24 mouse cellular contexts compared by ENCODE assay signal in the genomic region with DNA sequence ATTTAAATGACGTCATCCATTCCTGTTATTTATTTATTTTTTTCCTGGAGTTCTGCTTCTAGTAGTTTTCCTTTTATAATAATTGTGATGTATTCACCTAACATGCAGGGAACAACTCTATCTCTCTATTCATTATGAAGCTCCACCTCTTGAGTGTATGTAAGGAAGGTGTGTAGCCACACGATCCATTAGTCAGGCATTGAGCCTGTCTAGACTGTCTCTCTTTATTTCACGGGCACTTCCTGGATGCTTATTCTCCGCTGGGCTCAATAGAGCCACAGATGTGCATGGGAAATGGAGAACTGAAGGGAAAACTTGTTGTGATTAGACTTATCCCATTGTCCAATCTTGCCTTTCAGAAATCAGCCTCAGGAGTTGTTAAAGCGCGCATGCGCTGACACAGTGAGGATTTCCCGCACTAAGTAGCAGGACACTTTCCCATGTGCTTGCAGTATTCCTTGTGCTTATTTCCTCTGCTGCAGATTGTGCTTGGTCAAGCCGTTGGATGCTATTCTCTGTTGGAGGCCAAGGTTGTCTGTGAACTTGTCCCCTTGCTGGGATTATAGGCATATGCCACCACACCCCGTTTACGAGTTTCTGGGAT.
DNase-seq lines count a peak whose midpoint lies in the region; ATAC-seq and TF ChIP-seq lines count a peak whose summit lies in the region.
"Had no signal": no experiment of that assay in that cellular context is flagged by ENCODE, and none has a peak within 500 bp of the region (broad histone marks: within the 10 kb centered on the region; RNA-seq: fewer than 3 reads in every experiment).

No protein-coding gene starts in this region.

- peaks cover 18% of the 10 kb centered on the region for H3K4me1 ChIP-seq in midbrain, embryonic 12.5 days
- H3K4me1 ChIP-seq in midbrain, embryonic 15.5 days = no peaks in the 10 kb centered on the region
- H3K4me1 ChIP-seq in neural tube, embryonic 15.5 days = no peaks in the 10 kb centered on the region
- no peaks in the 10 kb centered on the region for H3K4me1 ChIP-seq in hindbrain, embryonic 16.5 days (ENCODE audit: control insufficient read depth, insufficient read depth, low read depth, low read length)
- H3K4me1 ChIP-seq: heart, embryonic 15.5 days had no signal

- no peaks in the 10 kb centered on the region for H3K36me3 ChIP-seq in midbrain, embryonic 12.5 days
- H3K36me3 ChIP-seq in midbrain, embryonic 15.5 days (replicated peaks) = no peaks in the 10 kb centered on the region
- no peaks in the 10 kb centered on the region for H3K36me3 ChIP-seq in neural tube, embryonic 15.5 days
- H3K36me3 ChIP-seq in hindbrain, embryonic 16.5 days (ENCODE audit: control insufficient read depth, insufficient read depth, low read length) = no peaks in the 10 kb centered on the region
- H3K36me3 ChIP-seq: forebrain, embryonic 10.5 days; heart, embryonic 12.5 days; heart, embryonic 15.5 days; hindbrain, embryonic 10.5 days; hindbrain, embryonic 13.5 days had no signal

- no peak overlapping the region for H3K27ac ChIP-seq in midbrain, embryonic 12.5 days (replicated peaks)
- H3K27ac ChIP-seq in midbrain, embryonic 15.5 days = no peak overlapping the region
- no peak overlapping the region for H3K27ac ChIP-seq in neural tube, embryonic 15.5 days (replicated peaks)
- H3K27ac ChIP-seq in hindbrain, embryonic 16.5 days (ENCODE audit: low read depth, low read length) = no peak overlapping the region
- H3K27ac ChIP-seq: forebrain, embryonic 10.5 days; forebrain, embryonic 13.5 days; heart, embryonic 15.5 days; hindbrain, embryonic 10.5 days; hindbrain, embryonic 13.5 days; hindbrain, postnatal 0 days had no signal

- WGBS in midbrain, embryonic 12.5 days = 58% methylated on average over 11 of the region's 11 CpGs
- 43% methylated on average over 11 of the region's 11 CpGs for WGBS in midbrain, embryonic 15.5 days
- WGBS in neural tube, embryonic 15.5 days = 78% methylated on average over 11 of the region's 11 CpGs
- WGBS in hindbrain, embryonic 16.5 days = 75% methylated on average over 11 of the region's 11 CpGs

- DNase-seq in brain, embryonic 14.5 days (ENCODE audit: low read depth) = peak; percentile 41
- no peak for DNase-seq in spleen, adult 12 weeks (ENCODE audit: low spot score)
- DNase-seq: adrenal gland, adult 2 months; adrenal gland, postnatal 14 days; cerebellum, adult 11-12 months; cerebellum, adult 9-10 months; cerebellum, postnatal 14 days; forebrain, postnatal 0 days; gastrocnemius, postnatal 25 days; heart, adult 18-20 months; heart, postnatal 10 days; heart, postnatal 36 days had no signal

- H3K9ac ChIP-seq in midbrain, embryonic 12.5 days (replicated peaks) = no peak overlapping the region
- no peak overlapping the region for H3K9ac ChIP-seq in midbrain, embryonic 15.5 days
- H3K9ac ChIP-seq in neural tube, embryonic 15.5 days (replicated peaks) = no peak overlapping the region
- H3K9ac ChIP-seq in hindbrain, embryonic 16.5 days (ENCODE audit: low read depth, low read length) = no peak overlapping the region
- H3K9ac ChIP-seq: forebrain, embryonic 13.5 days; forebrain, postnatal 0 days; heart, embryonic 12.5 days; heart, embryonic 15.5 days; hindbrain, embryonic 13.5 days had no signal

- H3K9me3 ChIP-seq in midbrain, embryonic 12.5 days = no peaks in the 10 kb centered on the region
- no peaks in the 10 kb centered on the region for H3K9me3 ChIP-seq in midbrain, embryonic 15.5 days
- H3K9me3 ChIP-seq in neural tube, embryonic 15.5 days (replicated peaks) = no peaks in the 10 kb centered on the region
- no peaks in the 10 kb centered on the region for H3K9me3 ChIP-seq in hindbrain, embryonic 16.5 days (ENCODE audit: control insufficient read depth, low read length)
- H3K9me3 ChIP-seq: forebrain, embryonic 10.5 days; forebrain, embryonic 13.5 days; heart, embryonic 12.5 days; heart, embryonic 15.5 days; hindbrain, embryonic 10.5 days; hindbrain, embryonic 13.5 days had no signal

- ATAC-seq in midbrain, embryonic 12.5 days (ENCODE audit: low FRiP score, low read depth) = 0 out of 2 replicates have a peak, but pooled peaks have one; percentile 38
- ATAC-seq in midbrain, embryonic 15.5 days (replicated peaks) = peak; percentile 69
- no peak for ATAC-seq in neural tube, embryonic 15.5 days (ENCODE audit: low FRiP score)
- ATAC-seq in hindbrain, embryonic 16.5 days = no peak
- ATAC-seq: CD4-positive, CD25-positive, alpha-beta regulatory T cell, adult 4 months; forebrain, embryonic 13.5 days; forebrain, postnatal 0 days; hindbrain, postnatal 0 days had no signal

- H3K4me3 ChIP-seq in midbrain, embryonic 12.5 days = no peak overlapping the region
- no peak overlapping the region; the same call in 1 of the 2 replicates for H3K4me3 ChIP-seq in midbrain, embryonic 15.5 days
- no peak overlapping the region for H3K4me3 ChIP-seq in neural tube, embryonic 15.5 days (replicated peaks)
- H3K4me3 ChIP-seq in hindbrain, embryonic 16.5 days (ENCODE audit: low read length) = no peak overlapping the region
- H3K4me3 ChIP-seq: forebrain, embryonic 10.5 days; forebrain, embryonic 13.5 days; heart, embryonic 12.5 days; heart, embryonic 15.5 days; hindbrain, embryonic 10.5 days; hindbrain, embryonic 13.5 days had no signal

- no peak overlapping the region; the same call in 1 of the 2 replicates for H3K4me2 ChIP-seq in midbrain, embryonic 12.5 days (replicated peaks)
- peak overlapping the region; percentile 34 for H3K4me2 ChIP-seq in midbrain, embryonic 15.5 days
- no peak overlapping the region for H3K4me2 ChIP-seq in neural tube, embryonic 15.5 days
- no peak overlapping the region for H3K4me2 ChIP-seq in hindbrain, embryonic 16.5 days (ENCODE audit: low read length)
- H3K4me2 ChIP-seq: forebrain, embryonic 13.5 days; heart, embryonic 12.5 days; heart, embryonic 15.5 days; hindbrain, embryonic 13.5 days had no signal

- TF ChIP-seq POLR2A in brain, embryonic 14.5 days (IDR thresholded peaks at IDR 0.05; ENCODE audit: borderline replicate concordance, extremely low read depth, insufficient read depth, insufficient read length, poor library complexity, severe bottlenecking) = no peak

- no peak for TF ChIP-seq CTCF in brain, embryonic 14.5 days (IDR thresholded peaks at IDR 0.05; ENCODE audit: borderline replicate concordance, extremely low read depth, insufficient read depth, insufficient read length)

- H3K27me3 ChIP-seq in midbrain, embryonic 12.5 days = 0 out of 2 replicates have a peak, but pooled peaks cover 6% of the 10 kb centered on the region
- no peaks in the 10 kb centered on the region for H3K27me3 ChIP-seq in midbrain, embryonic 15.5 days (replicated peaks)
- H3K27me3 ChIP-seq in neural tube, embryonic 15.5 days (replicated peaks) = no peaks in the 10 kb centered on the region
- no peaks in the 10 kb centered on the region for H3K27me3 ChIP-seq in hindbrain, embryonic 16.5 days (replicated peaks; ENCODE audit: control insufficient read depth, insufficient read depth, low read length)
- H3K27me3 ChIP-seq: heart, embryonic 12.5 days; heart, embryonic 15.5 days; hindbrain, embryonic 13.5 days had no signal

Comparison
In these comparisons a context has a peak if more than half of its experiments do, and no peak if none do; other contexts are left out.
1. ATAC-seq: peak in midbrain, embryonic 12.5 days (single experiment) and midbrain, embryonic 15.5 days (single experiment); none in neural tube, embryonic 15.5 days (single experiment) and hindbrain, embryonic 16.5 days (single experiment).